Mouse (Mus musculus) neural tube, embryonic 14.5 days (tissue): ENCODE measurements at regions not wholly inside any gene's neighbourhood (a gene's known extent, or its start where the extent isn't known, plus 50 kb on each side); places are given as distances from the start of the nearest gene placed in this dataset.

ENCODE experiments used
- ATAC-seq: fragments of 200-750 bp; cut with Nextera tagmentation; 2 replicates; pipeline ENCODE4 v1.8.0; 2017; ENCODE audit warnings: low read depth, mild to moderate bottlenecking, moderate TSS enrichment, moderate library complexity
- H3K27ac ChIP-seq: fragments of 300-500 bp; sonication (generic); 2 replicates; pipeline ENCODE4 v1.5.1; 2014; ENCODE audit warnings: low read depth, mild to moderate bottlenecking, control low read depth, low read length, moderate library complexity, mixed read lengths
- H3K27me3 ChIP-seq: fragments of 300-500 bp; sonication (generic); 2 replicates; pipeline ENCODE4 v1.6.1; 2014; ENCODE audit warnings: low read length; ENCODE audit not compliant: control insufficient read depth, insufficient read depth
- H3K36me3 ChIP-seq: fragments of 300-500 bp; sonication (generic); 2 replicates; pipeline ENCODE4 v1.6.1; 2014; ENCODE audit warnings: low read length, mixed read lengths; ENCODE audit not compliant: control insufficient read depth, insufficient read depth
- H3K4me1 ChIP-seq: fragments of 300-500 bp; sonication (generic); 2 replicates; pipeline ENCODE4 v1.6.1; 2014; ENCODE audit warnings: low read length; ENCODE audit not compliant: control insufficient read depth, insufficient read depth
- H3K4me2 ChIP-seq: fragments of 300-500 bp; sonication (generic); 2 replicates; pipeline ENCODE4 v1.6.1; 2014; ENCODE audit warnings: mild to moderate bottlenecking, low read depth, low read length, control low read depth
- H3K4me3 ChIP-seq: fragments of 300-500 bp; sonication (generic); 2 replicates; pipeline ENCODE4 v1.5.1; 2014; ENCODE audit warnings: low read depth, low read length, control low read depth, mixed read lengths
- H3K9ac ChIP-seq: fragments of 300-500 bp; sonication (generic); replicated peaks from 2 replicates; pipeline ENCODE4 v1.6.1; 2014; ENCODE audit warnings: low read depth, mild to moderate bottlenecking, control low read depth, low read length, mixed read lengths
- H3K9me3 ChIP-seq: fragments of 300-500 bp; sonication (generic); 2 replicates; pipeline ENCODE4 v1.6.1; 2016; ENCODE audit warnings: low read length; ENCODE audit not compliant: control insufficient read depth
- WGBS: fragments of 180-500 bp; shearing (Covaris S2); extraction: QIAGEN DNeasy Blood & Tissue Kit; methylation state at CpG from one replicate; pipeline ENCODE4 v1.1.7; 2014; 5-methylcytosine and 5-hydroxymethylcytosine counted together

DNA sequence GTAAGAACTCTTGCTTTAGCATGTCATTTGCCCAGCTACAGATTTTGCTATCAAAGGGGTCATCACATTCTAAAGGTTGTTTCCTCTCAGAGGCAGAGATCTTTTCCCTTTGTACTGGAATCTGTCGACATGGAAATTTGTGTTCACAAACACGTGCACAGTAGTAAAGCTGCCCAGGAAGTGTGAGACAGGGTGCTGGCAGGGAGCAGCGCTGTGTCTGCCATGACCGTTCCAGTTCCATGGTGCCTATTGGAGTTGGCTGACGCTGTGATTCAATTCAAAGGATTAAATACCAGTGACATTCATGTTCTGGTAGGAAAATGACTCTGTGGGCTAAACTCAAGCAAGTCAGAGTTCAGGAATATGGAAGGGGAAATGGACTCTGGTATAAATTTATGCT is 627.1 kb downstream of the Stpg2 start:
- Histone ChIP-seq H3K4me3 (no peak overlapping the region), H3K9ac (no peak overlapping the region), H3K4me2 (no peak overlapping the region), H3K9me3 (no peaks in the 10 kb centered on the region), H3K4me1 (no peaks in the 10 kb centered on the region), H3K27me3 (no peaks in the 10 kb centered on the region), H3K36me3 (no peaks in the 10 kb centered on the region), H3K27ac (no peak overlapping the region)
- WGBS, result 90% methylated on average over 5 of the region's 5 CpGs
- ATAC-seq, result no peak

- Histone ChIP-seq H3K9ac (no peak overlapping the region), H3K9me3 (no peaks in the 10 kb centered on the region), H3K27ac (no peak overlapping the region), H3K27me3 (no peaks in the 10 kb centered on the region), H3K4me1 (no peaks in the 10 kb centered on the region), H3K4me3 (no peak overlapping the region), H3K36me3 (no peaks in the 10 kb centered on the region), H3K4me2 (no peak overlapping the region)
- no peak for ATAC-seq
- WGBS, result 97% methylated on average over 3 of the region's 3 CpGs
These were observed 636.5 kb downstream of the Stpg2 start for GRCm38 (mm10) chr3:139842015-139842414.

DNA sequence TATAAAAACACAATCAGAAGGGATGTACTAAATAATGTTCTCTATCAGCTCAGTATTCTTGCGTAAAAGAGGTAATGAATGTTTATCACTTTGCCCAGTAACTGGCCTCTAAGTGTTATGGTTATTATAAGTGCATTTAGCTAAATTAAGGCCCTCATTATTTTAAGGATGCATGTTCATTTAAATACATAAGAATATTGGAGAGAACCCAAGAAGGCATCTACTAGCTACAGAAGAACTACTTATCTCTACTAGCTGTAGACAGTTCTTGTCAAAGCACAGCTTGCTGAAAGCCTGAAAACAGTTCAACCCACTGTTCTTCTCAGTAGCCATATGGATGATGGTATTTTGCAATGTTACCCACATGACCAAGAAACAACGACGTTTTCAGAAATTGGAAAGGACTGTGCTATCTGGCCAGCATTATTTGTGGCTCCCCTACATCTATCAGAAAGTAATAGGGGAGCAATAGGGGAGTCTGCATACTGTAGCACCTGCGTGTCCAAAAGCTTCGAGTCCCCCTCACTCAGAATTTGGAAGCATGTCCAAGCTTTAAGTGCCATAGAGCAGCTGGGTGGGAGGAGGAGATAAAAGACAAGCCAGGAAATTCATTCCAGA is 637.6 kb downstream of the Stpg2 start:
- ATAC-seq, result no peak
- no peaks in the 10 kb centered on the region for H3K27me3 ChIP-seq
- H3K4me1 ChIP-seq, result no peaks in the 10 kb centered on the region
- 86% methylated on average over 5 of the region's 5 CpGs for WGBS
- no peak overlapping the region for H3K4me2 ChIP-seq
- no peak overlapping the region for H3K4me3 ChIP-seq
- no peaks in the 10 kb centered on the region for H3K9me3 ChIP-seq
- H3K36me3 ChIP-seq, result no peaks in the 10 kb centered on the region
- no peak overlapping the region for H3K9ac ChIP-seq
- H3K27ac ChIP-seq, result no peak overlapping the region

DNA sequence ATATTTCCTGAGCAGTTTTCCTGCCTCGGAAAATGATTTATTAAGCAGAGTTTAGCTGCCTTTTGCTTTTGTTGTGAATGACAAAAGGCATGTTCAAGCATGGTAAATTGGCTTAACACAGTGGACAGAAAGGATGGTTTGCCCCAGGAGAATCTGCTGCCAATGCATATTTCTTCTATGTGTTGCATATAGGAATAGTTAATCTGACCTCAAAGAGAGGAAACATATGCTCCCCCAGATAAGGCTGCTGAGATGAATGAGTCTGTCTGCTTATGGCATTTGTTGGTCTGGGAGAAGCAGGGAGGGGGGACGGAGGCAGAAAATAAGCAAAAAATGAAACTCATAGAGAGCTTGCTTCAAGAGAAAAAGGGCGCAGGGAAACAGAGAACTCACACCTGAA is 638.9 kb downstream of the Stpg2 start:
- Histone ChIP-seq H3K27me3 (no peaks in the 10 kb centered on the region), H3K9ac (no peak overlapping the region), H3K9me3 (no peaks in the 10 kb centered on the region), H3K27ac (no peak overlapping the region), H3K4me1 (no peaks in the 10 kb centered on the region), H3K4me3 (no peak overlapping the region), H3K36me3 (no peaks in the 10 kb centered on the region), H3K4me2 (no peak overlapping the region)
- ATAC-seq, result no peak
- 77% methylated on average over 3 of the region's 3 CpGs for WGBS

- no peak for ATAC-seq
- Histone ChIP-seq H3K4me1 (no peaks in the 10 kb centered on the region), H3K4me2 (no peak overlapping the region), H3K27ac (no peak overlapping the region), H3K9me3 (no peaks in the 10 kb centered on the region), H3K4me3 (no peak overlapping the region), H3K36me3 (no peaks in the 10 kb centered on the region), H3K27me3 (no peaks in the 10 kb centered on the region), H3K9ac (no peak overlapping the region)
- 47% methylated on average over 5 of the region's 5 CpGs for WGBS
These were observed 642.3 kb downstream of the Stpg2 start for GRCm38 (mm10) chr3:139847826-139848225.

- 28% methylated on average over 16 of the region's 16 CpGs for WGBS
- Histone ChIP-seq H3K4me1 (peaks cover 19% of the 10 kb centered on the region), H3K4me2 (no peak overlapping the region)
These were observed 654.6 kb downstream of the Stpg2 start for GRCm38 (mm10) chr3:139859966-139860635.

DNA sequence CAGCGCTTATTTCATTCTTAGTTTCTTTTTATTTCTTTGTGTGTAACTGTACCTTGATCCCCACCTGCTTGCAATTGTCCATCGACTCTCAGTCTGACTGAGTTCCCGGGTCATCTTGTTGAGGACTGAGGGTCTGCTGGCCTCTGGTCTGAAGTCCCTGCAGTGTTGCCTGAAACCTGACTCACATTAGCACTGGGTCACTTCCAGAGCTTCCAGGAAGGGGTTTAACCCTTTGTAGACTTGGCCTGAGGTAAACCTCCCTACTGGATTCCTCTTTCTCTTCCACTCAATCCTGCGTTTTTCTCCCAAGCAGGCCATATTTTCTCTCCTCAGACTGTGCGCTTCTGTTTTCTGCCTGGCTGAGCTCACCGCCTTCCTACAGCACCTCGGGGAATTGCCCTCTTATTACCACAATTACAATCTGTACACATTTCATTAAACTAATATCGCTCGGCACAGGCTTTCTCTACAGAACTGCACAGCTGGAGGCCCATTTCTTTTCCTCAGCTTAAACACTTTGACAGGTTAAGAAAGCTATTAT is 655.4 kb downstream of the Stpg2 start:
- Histone ChIP-seq H3K4me1 (peaks cover 19% of the 10 kb centered on the region), H3K36me3 (no peaks in the 10 kb centered on the region), H3K9ac (no peak overlapping the region), H3K4me3 (no peak overlapping the region), H3K9me3 (no peaks in the 10 kb centered on the region), H3K27ac (peak overlapping the region; percentile 52), H3K4me2 (peak overlapping the region; percentile 19), H3K27me3 (no peaks in the 10 kb centered on the region)
- 10% methylated on average over 9 of the region's 9 CpGs for WGBS
- ATAC-seq, result peak; percentile 93

More at GRCm38 (mm10) chr3:139859966-139860635, 654.6 kb downstream of the Stpg2 start:
- H3K27ac ChIP-seq, result peak overlapping the region; percentile 52; the same call in 1 of the 2 replicates
- no peaks in the 10 kb centered on the region for H3K36me3 ChIP-seq
- no peaks in the 10 kb centered on the region for H3K27me3 ChIP-seq
- no peak overlapping the region for H3K4me3 ChIP-seq
- H3K9me3 ChIP-seq, result no peaks in the 10 kb centered on the region
- ATAC-seq, result peak; percentile 45
- H3K9ac ChIP-seq, result no peak overlapping the region

GRCm38 (mm10) chr3:139866329-139866728 is 660.8 kb downstream of the Stpg2 start:
- Histone ChIP-seq H3K27me3 (no peaks in the 10 kb centered on the region), H3K9me3 (no peaks in the 10 kb centered on the region), H3K9ac (no peak overlapping the region), H3K27ac (no peak overlapping the region), H3K4me1 (peaks cover 6% of the 10 kb centered on the region; the same call in 1 of the 2 replicates), H3K36me3 (no peaks in the 10 kb centered on the region), H3K4me2 (no peak overlapping the region), H3K4me3 (no peak overlapping the region)
- peak; percentile 56; the same call in 1 of the 2 replicates for ATAC-seq

DNA sequence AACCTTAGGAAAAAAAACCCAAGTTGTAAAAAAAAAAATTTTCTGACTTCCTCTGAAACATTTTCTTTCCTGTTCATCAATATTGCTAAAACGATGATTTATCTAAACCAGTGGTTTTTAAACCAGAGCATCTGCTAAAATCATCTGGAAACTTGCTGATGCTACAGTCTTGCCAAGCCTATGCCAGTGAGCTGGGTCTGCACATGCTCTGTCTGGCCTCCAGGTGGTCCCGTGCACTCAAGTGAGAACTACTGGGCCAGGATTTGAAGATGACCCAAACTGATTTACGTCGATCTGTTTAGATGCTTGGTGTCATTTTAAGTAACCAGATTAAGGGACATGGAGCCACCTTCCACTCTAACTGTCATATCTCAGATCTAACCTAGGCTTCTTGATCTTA is 661.5 kb downstream of the Stpg2 start:
- Histone ChIP-seq H3K27me3 (no peaks in the 10 kb centered on the region), H3K4me1 (no peaks in the 10 kb centered on the region), H3K4me2 (no peak overlapping the region), H3K9ac (no peak overlapping the region), H3K9me3 (no peaks in the 10 kb centered on the region), H3K4me3 (no peak overlapping the region), H3K27ac (no peak overlapping the region), H3K36me3 (no peaks in the 10 kb centered on the region)
- 86% methylated on average over 4 of the region's 4 CpGs for WGBS
- ATAC-seq, result no peak
